Mouse (Mus musculus): ENCODE data around the gene Cyp26c1.

Gene Cyp26c1

GRCm38 (mm10) chr19:37685281-37685680, at the start of gene Cyp26c1:
Gene Cyp26c1 (plus strand): TSS chr19:37685581.
- DNase-seq = no peak

- no peak for DNase-seq
Observed at GRCm38 (mm10) chr19:37647994-37648393, 37.4 kb upstream of the Cyp26c1 start.

- no peak for DNase-seq
Observed at GRCm38 (mm10) chr19:37650526-37650925, 34.9 kb upstream of the Cyp26c1 start.

GRCm38 (mm10) chr19:37654012-37654411, 31.4 kb upstream of the Cyp26c1 start:
- DNase-seq = no peak

GRCm38 (mm10) chr19:37656441-37656840, 28.9 kb upstream of the Cyp26c1 start:
- no peak for DNase-seq

GRCm38 (mm10) chr19:37665256-37665655, 20.1 kb upstream of the Cyp26c1 start:
- DNase-seq = no peak

- no peak for DNase-seq
Observed at GRCm38 (mm10) chr19:37667855-37668594, 17.4 kb upstream of the Cyp26c1 start.

GRCm38 (mm10) chr19:37668657-37669056, 16.7 kb upstream of the Cyp26c1 start:
- DNase-seq = no peak

GRCm38 (mm10) chr19:37669486-37669885, 15.9 kb upstream of the Cyp26c1 start:
- no peak for DNase-seq

GRCm38 (mm10) chr19:37673393-37673792, 12.0 kb upstream of the Cyp26c1 start:
- no peak for DNase-seq

GRCm38 (mm10) chr19:37686347-37686746, 966 bp downstream of the Cyp26c1 start:
- DNase-seq = no peak

- DNase-seq = no peak
Observed at GRCm38 (mm10) chr19:37686941-37687850, 1.8 kb downstream of the Cyp26c1 start.

- DNase-seq = no peak
Observed at GRCm38 (mm10) chr19:37689478-37689877, 4.1 kb downstream of the Cyp26c1 start.

- DNase-seq = no peak
Observed at GRCm38 (mm10) chr19:37690716-37691115, 5.3 kb downstream of the Cyp26c1 start.

- DNase-seq = peak; percentile 26 to 37
Observed at GRCm38 (mm10) chr19:37692879-37693278, 7.5 kb downstream of the Cyp26c1 start.

GRCm38 (mm10) chr19:37695146-37695545, 9.8 kb downstream of the Cyp26c1 start:
- no peak for DNase-seq

GRCm38 (mm10) chr19:37695762-37696602, 10.6 kb downstream of the Cyp26c1 start:
- DNase-seq = no peak

GRCm38 (mm10) chr19:37696603-37697334, 11.4 kb downstream of the Cyp26c1 start:
- peak in 1 of 2 experiments; percentile 6 for DNase-seq

- DNase-seq = no peak
Observed at GRCm38 (mm10) chr19:37697335-37697636, 11.9 kb downstream of the Cyp26c1 start.

GRCm38 (mm10) chr19:37697651-37698272, 12.4 kb downstream of the Cyp26c1 start, which contains the start of gene Cyp26a1:
Gene Cyp26a1 (plus strand): TSS chr19:37697798.
- DNase-seq = peak in 1 of 2 experiments; percentile 17

GRCm38 (mm10) chr19:37698273-37699160, 13.1 kb downstream of the Cyp26c1 start:
- peak in 1 of 2 experiments; percentile 12 for DNase-seq

Measured in B cell, adult 2 months (primary cell).